Mouse (Mus musculus) stomach, postnatal 0 days (tissue): ENCODE measurements at regions not wholly inside any gene's neighbourhood (a gene's known extent, or its start where the extent isn't known, plus 50 kb on each side); places are given as distances from the start of the nearest gene placed in this dataset.

ENCODE experiments used
- ATAC-seq: fragments of 200-750 bp; cut with Nextera tagmentation; 2 replicates; pipeline ENCODE4 v1.8.0; 2017; ENCODE audit not compliant: low FRiP score, low TSS enrichment
- DNase-seq: peaks from one replicate; pipeline ENCODE4 v3.0.0-alpha.2; 2016; ENCODE audit warnings: low spot score
- H3K27ac ChIP-seq: fragments of 300-500 bp; sonication (generic); replicated peaks from 2 replicates; pipeline ENCODE4 v1.5.1; 2014; ENCODE audit warnings: mild to moderate bottlenecking, control low read depth
- H3K27me3 ChIP-seq: fragments of 300-500 bp; sonication (generic); 2 replicates; pipeline ENCODE4 v1.6.1; 2014; ENCODE audit warnings: low read length; ENCODE audit not compliant: control insufficient read depth, insufficient read depth
- H3K36me3 ChIP-seq: fragments of 300-500 bp; sonication (generic); 2 replicates; pipeline ENCODE4 v1.6.1; 2014; ENCODE audit warnings: low read length, mixed read lengths; ENCODE audit not compliant: control insufficient read depth, insufficient read depth
- H3K4me1 ChIP-seq: fragments of 300-500 bp; sonication (generic); replicated peaks from 2 replicates; pipeline ENCODE4 v1.6.1; 2014; ENCODE audit warnings: antibody characterized with exemption; ENCODE audit not compliant: control insufficient read depth, insufficient read depth
- H3K4me2 ChIP-seq: fragments of 300-500 bp; sonication (generic); replicated peaks from 2 replicates; pipeline ENCODE4 v1.6.1; 2014; ENCODE audit warnings: low read depth, mild to moderate bottlenecking, control low read depth, moderate library complexity
- H3K4me3 ChIP-seq: fragments of 300-500 bp; sonication (generic); 2 replicates; pipeline ENCODE4 v1.5.1; 2014; ENCODE audit warnings: low read depth, low read length, control low read depth
- H3K9ac ChIP-seq: fragments of 300-500 bp; sonication (generic); 2 replicates; pipeline ENCODE4 v1.6.1; 2014; ENCODE audit warnings: mild to moderate bottlenecking, low read length, control low read depth, mixed read lengths
- H3K9me3 ChIP-seq: fragments of 300-500 bp; sonication (generic); 2 replicates; pipeline ENCODE4 v1.6.1; 2016; ENCODE audit warnings: low read length; ENCODE audit not compliant: control insufficient read depth
- CTCF ChIP-seq: IDR thresholded peaks from 2 replicates; pipeline ENCODE4 v1.5.1; 2016; ENCODE audit warnings: antibody characterized with exemption, low read depth, mild to moderate bottlenecking, moderate library complexity
- EP300 ChIP-seq: optimal IDR thresholded peaks from 2 replicates; pipeline ENCODE3; 2016; ENCODE audit warnings: antibody characterized with exemption
- WGBS: fragments of 180-500 bp; shearing (Covaris S2); extraction: QIAGEN DNeasy Blood & Tissue Kit; methylation state at CpG from one replicate; pipeline ENCODE4 v1.1.7; 2014; 5-methylcytosine and 5-hydroxymethylcytosine counted together

- no peak overlapping the region for H3K9ac ChIP-seq
- H3K36me3 ChIP-seq = no peaks in the 10 kb centered on the region
- H3K4me3 ChIP-seq = no peak overlapping the region
- H3K27me3 ChIP-seq = no peaks in the 10 kb centered on the region
- no peaks in the 10 kb centered on the region for H3K9me3 ChIP-seq
- no peak for TF ChIP-seq EP300
- TF ChIP-seq CTCF = no peak
- no peak overlapping the region for H3K27ac ChIP-seq
- DNase-seq (no peak), ATAC-seq (no peak)
- H3K4me1 ChIP-seq = no peaks in the 10 kb centered on the region
- WGBS = 85% methylated on average over 1 of the region's 1 CpGs
- no peak overlapping the region for H3K4me2 ChIP-seq
Measured at GRCm38 (mm10) chr10:124332491-124332890, 1056.8 kb downstream of the Slc16a7 start.

GRCm38 (mm10) chr10:124338923-124339322 lies 1050.3 kb downstream of the Slc16a7 start:
- Histone ChIP-seq H3K36me3 (no peaks in the 10 kb centered on the region), H3K4me2 (no peak overlapping the region), H3K9ac (no peak overlapping the region), H3K4me1 (no peaks in the 10 kb centered on the region), H3K4me3 (no peak overlapping the region), H3K27ac (no peak overlapping the region), H3K27me3 (no peaks in the 10 kb centered on the region), H3K9me3 (no peaks in the 10 kb centered on the region)
- WGBS = 67% methylated on average over 3 of the region's 3 CpGs
- no peak for DNase-seq
- ATAC-seq = no peak
- TF ChIP-seq EP300 (no peak), CTCF (no peak)

- no peak for ATAC-seq
- Histone ChIP-seq H3K4me1 (no peaks in the 10 kb centered on the region), H3K27ac (no peak overlapping the region), H3K9me3 (no peaks in the 10 kb centered on the region), H3K9ac (no peak overlapping the region), H3K4me3 (no peak overlapping the region), H3K27me3 (no peaks in the 10 kb centered on the region), H3K36me3 (no peaks in the 10 kb centered on the region), H3K4me2 (no peak overlapping the region)
- 33% methylated on average over 2 of the region's 2 CpGs for WGBS
- peak; percentile 14 for DNase-seq
- TF ChIP-seq CTCF (no peak), EP300 (no peak)
Measured at GRCm38 (mm10) chr10:124349300-124349699, 1040.0 kb downstream of the Slc16a7 start.

GRCm38 (mm10) chr10:124362795-124363194 lies 1026.5 kb downstream of the Slc16a7 start:
- Histone ChIP-seq H3K9ac (no peak overlapping the region), H3K4me2 (no peak overlapping the region), H3K9me3 (no peaks in the 10 kb centered on the region), H3K36me3 (no peaks in the 10 kb centered on the region), H3K27ac (no peak overlapping the region), H3K4me3 (no peak overlapping the region), H3K4me1 (no peaks in the 10 kb centered on the region), H3K27me3 (no peaks in the 10 kb centered on the region)
- TF ChIP-seq EP300 = no peak
- no peak for TF ChIP-seq CTCF
- DNase-seq (no peak), ATAC-seq (no peak)

GRCm38 (mm10) chr10:124370994-124371393 lies 1018.3 kb downstream of the Slc16a7 start:
- Histone ChIP-seq H3K36me3 (no peaks in the 10 kb centered on the region), H3K9ac (no peak overlapping the region)
- no peak for TF ChIP-seq EP300
- no peak for TF ChIP-seq CTCF

GRCm38 (mm10) chr10:124402647-124403046 lies 986.6 kb downstream of the Slc16a7 start:
- Histone ChIP-seq H3K4me3 (no peak overlapping the region), H3K9ac (no peak overlapping the region)
- 73% methylated on average over 2 of the region's 2 CpGs for WGBS

More at GRCm38 (mm10) chr10:124370994-124371393, 1018.3 kb downstream of the Slc16a7 start:
- no peaks in the 10 kb centered on the region for H3K27me3 ChIP-seq
- WGBS = 58% methylated on average over 2 of the region's 2 CpGs
- H3K4me3 ChIP-seq = no peak overlapping the region
- H3K9me3 ChIP-seq = no peaks in the 10 kb centered on the region
- no peak for ATAC-seq
- DNase-seq = no peak
- H3K4me2 ChIP-seq = no peak overlapping the region
- no peaks in the 10 kb centered on the region for H3K4me1 ChIP-seq
- H3K27ac ChIP-seq = no peak overlapping the region

More at GRCm38 (mm10) chr10:124402647-124403046, 986.6 kb downstream of the Slc16a7 start:
- no peak overlapping the region for H3K27ac ChIP-seq
- H3K36me3 ChIP-seq = no peaks in the 10 kb centered on the region
- no peak for DNase-seq
- TF ChIP-seq EP300 (no peak), CTCF (no peak)
- no peak overlapping the region for H3K4me2 ChIP-seq
- H3K27me3 ChIP-seq = no peaks in the 10 kb centered on the region
- ATAC-seq = no peak
- H3K4me1 ChIP-seq = no peaks in the 10 kb centered on the region
- H3K9me3 ChIP-seq = no peaks in the 10 kb centered on the region
